Mouse (Mus musculus) cerebellum, postnatal 10 days (tissue): ENCODE data around the gene Gja10.
A peak's percentile ranks its signal among the peaks of the same experiment; 100 is the strongest.

ENCODE experiments used
- DNase-seq, 2 experiments: peaks; one replicate each; pipeline ENCODE4 v3.0.0; 2021; ENCODE audit warnings: mixed read lengths in 2 of 2

Gene Gja10

DNA sequence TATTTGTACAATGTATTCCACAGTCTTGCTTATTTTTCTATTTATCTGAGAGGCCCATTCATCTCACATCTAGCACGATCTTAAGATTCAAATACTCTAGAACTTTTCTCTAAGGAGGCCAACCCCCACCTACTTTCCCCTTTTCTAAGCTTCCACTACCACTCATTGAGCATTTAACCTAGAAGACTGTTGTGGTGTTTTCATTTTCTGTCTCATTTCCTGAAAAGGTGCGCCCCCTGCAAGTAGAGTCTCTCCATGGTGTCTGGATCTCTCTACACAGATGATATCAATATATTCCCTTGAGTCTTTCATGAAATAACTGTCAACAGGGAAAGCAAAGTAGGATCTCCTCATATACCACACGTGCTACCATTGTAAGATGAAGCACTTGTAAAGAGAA lies at the start of gene Gja10:
Gja10 (minus strand) TSS at position 101 of the 400 bp plus-strand sequence.
- DNase-seq = no peak

DNA sequence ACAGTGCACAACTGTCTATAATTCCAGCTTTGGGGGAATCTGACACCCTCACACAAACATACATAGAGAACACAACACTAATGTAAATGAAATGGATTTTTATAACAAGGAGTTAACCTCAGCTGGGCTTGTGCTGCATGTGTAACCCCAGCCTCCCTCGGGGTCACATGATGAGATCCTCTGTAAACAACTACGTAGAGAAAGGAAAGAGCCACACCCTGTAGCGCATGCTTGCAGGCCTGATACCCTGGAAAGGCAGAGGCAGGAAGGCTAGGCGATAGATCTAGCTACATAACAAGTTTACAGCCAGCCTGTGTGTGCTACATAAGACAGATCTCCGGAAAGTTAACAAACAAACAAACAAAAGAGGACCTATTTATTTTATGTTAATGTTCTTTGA lies 49.1 kb upstream of the Gja10 start:
- no peak for DNase-seq

DNA sequence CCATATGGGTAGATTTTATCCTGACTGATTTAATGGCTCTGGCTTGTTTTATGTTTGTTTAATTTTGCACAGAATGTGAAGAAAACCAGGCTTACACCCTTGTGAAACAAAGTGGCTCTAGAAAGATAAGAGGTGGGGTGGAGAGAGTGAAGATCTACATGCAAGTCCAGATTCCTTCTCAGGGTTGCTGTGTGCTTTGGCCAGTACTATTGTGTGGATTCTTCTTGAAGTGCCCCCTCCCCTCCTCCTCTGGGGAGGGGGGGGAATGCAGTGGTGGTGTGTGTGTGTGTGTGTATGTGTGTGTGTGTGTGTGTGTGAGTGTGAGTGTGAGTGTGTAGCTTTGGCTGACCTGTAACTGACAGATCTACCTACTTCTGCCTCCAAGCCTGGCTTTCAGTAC lies 19.1 kb upstream of the Gja10 start:
- no peak for DNase-seq

DNA sequence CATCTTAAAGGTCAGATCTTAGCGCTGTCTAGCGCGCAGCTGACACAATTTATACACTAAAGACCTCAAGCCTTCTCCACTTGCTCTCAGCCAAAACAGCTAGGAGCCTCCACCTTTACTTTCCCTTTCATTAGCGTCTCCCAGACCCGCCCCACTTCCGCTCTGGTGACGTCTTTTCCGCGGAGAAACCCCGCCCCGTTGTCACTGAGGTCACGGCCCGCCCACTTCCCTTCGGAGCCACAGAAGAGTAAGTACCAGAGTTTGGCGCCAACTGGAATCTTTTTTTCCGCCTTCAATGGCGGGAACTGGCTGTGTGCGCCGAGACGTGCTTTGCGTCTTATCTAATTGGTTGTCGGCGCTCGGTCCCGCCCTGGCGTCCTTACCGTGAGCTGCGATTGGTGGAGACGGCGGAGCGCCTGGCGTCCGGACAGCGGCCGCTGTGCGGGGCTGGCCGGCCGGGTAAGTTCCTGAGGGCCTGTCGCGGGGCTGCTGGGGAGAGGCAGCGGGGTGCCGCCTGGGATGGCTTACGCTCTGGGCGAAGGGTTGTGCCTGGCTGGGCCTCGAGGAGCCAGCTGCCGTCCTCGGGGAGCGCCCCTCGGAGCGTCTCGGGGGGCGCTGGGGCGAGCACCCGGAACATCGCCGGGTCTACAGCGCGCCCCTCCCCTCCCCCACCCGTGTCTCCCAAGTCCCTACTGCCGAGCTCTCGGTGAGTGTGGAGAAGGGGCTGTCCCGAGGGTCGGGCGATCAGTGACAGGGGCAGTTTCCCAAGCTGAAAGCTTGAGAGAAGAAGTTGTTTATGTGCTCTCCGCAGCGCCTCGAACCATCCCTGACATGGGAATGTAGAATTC lies 12.7 kb upstream of the Gja10 start, which contains the start of gene Casp8ap2:
Casp8ap2 (plus strand) TSS at position 418 of the 848 bp plus-strand sequence.
- peak; percentile 99 for DNase-seq

DNA sequence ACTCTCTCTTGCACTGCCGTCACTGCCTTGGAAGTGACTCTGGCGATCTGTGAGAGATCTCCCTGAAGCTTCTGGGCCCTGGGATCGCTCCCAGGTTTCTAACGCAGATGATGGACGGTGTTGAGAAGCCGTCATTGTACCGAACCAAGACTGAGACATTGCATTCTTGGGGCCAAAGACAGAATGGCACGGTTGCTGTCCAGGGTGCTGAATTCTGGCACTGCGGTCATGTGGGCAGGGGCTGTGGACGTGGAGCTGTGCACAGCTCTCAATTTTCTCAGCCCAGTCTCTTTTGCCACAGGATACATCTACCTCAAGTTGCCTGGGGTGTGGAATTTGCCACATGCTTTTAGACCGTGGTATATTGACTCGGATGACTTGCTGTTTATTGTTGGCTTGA lies 1.4 kb downstream of the Gja10 start:
- peak in 1 of 2 experiments; percentile 28 for DNase-seq

DNA sequence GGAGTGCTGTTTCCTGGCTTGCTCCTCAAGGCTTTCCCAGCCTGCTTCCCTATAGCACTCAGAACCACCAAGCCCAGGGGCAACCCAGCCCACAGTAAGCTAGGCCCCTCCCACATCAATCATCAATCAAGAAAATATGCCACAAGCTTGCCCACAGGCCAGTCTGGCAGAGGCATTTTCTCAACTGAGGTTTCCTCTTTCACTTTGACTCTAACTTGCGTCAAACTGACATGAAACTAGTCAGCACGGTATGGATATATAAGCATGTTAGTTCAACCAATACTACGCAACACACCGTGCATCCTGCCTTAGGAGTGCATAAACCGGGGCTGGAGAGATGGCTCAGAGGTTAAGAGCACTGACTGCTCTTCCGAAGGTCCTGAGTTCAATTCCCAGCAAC lies 14.3 kb downstream of the Gja10 start:
- no peak for DNase-seq

DNA sequence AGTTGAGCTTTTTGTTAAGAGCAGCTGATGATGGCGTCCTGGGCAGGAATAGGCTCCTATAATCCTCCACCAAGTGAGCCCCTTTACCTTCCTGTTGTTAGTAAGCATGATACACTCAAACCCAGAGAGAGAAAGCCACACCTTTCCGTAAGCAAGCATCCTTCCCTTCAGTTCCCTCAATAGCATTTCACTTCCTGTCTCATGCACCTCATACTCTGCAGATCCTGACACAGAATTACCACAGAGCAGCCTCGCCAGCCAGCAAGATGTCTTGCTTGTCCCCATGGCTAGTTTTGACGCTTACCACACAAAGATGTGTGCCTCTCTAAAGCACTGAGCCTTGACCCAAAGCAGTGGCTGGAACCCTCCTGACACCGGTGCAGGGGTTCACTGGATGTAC lies 15.0 kb downstream of the Gja10 start:
- no peak for DNase-seq

DNA sequence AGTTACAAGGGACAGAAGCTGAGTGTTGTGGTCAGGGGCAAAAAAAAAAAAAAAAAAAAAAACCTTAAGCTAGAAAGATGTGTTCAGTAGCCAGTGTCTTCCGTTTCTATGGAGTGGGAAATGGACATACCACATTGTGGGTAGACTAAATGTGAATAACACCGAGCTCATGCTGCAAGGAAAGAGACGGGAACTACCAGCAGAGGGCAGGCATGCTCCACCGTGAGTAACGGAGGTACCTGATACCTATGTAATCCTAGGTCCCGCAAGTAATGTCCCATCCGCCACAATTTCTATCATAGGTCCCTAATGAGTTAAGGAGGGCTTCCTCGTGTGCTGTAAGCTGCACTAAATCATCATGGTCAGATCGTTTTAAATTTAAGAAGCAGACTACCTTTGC lies 16.0 kb downstream of the Gja10 start:
- DNase-seq = peak; percentile 82 to 84

DNA sequence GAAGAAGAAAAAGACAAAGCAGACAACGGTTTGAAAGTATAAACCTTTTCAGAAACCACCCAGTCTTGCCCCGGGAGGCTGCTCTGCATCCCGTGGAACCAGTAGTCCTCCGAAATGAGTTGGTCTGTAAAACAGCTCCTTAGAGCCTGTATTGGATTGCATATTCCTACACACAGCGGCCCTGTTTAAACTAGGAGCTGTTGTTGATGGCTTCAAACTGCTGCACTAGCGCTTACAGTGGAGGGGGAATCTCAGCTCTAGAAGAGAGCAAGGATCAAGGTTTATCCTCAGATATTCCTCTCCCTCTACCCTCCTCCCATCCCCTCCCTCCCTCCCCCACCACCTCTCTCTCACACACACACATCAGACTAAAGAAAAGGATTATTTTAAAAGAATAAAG lies 18.4 kb downstream of the Gja10 start:
- no peak for DNase-seq

DNA sequence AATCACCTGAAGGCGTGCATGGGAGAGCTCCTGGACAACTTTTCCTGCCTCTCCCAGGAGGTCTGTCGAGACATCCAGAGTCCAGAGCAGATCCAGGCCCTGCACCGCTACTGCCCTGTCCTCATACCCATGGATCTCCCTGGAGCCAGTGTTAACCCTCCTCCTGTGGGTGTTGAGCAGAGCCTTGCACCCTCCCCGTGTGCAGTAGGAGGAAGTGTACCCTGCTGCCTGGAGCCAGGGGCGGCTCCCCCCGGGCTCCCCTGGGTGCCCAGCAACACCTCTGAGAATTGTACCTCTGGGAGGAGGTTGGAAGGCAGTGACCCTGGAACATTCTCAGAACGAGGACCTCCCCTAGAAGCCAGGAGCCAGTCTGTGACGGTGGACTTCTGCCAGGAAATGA lies 22.7 kb downstream of the Gja10 start:
- DNase-seq = peak in 1 of 2 experiments; percentile 17

DNA sequence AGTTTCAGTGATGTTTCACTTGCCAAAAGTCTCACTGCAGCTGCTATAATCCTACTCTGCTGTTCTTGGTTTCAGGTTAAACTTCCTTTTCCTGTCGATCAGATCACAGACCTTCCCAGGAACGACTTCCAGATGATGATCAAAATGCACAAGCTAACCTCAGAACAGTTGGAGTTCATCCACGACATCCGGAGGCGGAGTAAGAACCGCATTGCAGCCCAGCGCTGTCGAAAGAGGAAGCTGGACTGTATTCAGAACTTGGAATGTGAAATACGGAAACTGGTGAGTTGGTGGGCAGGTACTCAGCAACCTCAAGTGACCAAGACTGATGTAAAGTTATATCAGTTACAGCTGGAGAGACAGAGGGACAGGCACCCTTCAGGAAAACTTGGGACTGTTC lies 27.4 kb downstream of the Gja10 start:
- no peak for DNase-seq

DNA sequence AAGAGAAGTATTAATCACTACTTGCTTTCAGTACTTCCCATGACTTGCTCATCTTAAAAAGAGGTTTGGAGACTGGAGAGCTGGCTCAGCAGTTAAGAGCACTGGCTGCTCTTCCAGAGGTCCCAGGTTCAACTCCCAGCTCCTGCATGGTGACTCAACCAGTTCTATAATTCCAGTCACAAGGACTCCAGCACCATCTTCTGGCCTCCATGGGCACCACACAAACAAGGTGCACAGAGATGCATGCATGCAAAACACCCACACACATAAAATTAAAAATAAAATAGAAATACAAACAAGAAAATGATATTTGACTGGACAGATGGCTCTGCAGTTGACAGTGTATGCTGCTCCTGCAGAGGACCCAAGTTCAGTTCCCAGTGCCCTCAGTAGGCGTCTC lies 28.0 kb downstream of the Gja10 start:
- no peak for DNase-seq

DNA sequence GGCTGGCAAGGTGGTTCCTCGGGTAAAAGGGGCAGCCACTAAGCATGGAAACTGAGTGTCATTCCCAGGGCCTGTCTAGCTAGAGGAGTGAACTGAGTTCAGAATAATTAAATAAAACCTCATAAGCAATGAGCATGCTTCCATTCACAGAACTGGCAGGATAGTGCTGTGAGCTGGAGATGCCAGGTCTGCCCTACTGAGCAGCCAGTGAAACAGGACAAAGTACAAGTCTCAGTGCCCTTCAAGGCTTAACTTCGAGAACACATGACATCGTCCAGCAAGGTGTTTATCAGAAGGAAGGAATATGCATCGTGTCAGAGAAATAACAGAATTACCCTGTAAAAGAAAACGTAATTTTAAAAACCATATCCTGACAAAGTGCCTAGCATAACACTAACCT lies 29.0 kb downstream of the Gja10 start:
- DNase-seq = no peak

DNA sequence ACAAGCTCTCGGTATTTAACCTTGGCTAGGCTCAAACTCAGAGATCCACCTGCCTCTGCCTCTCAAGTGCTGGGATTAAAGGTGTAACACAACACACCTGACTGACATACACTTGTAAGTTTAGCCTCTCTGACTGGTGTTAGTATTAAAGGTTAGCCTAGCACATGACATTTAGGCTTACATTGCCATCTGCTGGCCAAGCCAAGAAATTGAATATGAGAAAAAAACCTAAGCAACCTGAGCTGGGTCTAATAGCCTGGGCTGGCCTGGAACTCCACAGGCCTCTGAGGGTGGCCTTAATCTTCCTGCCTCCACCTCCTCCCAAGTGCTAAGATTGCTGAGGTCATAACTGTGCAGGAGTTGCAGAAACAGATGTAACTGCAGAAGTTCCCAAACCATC lies 30.4 kb downstream of the Gja10 start:
- DNase-seq = peak; percentile 70 to 73

DNA sequence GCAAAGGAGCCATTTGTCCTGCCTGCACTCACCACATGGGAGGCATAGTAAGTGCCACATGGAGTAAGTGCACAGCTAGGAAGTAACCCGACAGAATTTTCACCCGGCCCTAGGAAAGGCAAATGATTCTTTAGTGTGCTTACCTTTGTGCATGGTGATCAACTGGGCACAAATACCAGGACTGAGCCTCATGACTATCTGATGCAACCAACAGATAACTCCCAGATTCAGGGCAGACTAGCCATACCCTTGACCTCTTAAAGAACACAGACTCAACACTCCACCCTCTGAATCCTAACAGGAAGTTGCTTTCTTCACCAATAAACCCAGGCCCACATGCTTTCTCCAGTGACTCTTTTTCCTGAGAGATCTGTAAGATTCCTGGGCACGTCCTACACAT lies 31.1 kb downstream of the Gja10 start:
- DNase-seq = no peak

DNA sequence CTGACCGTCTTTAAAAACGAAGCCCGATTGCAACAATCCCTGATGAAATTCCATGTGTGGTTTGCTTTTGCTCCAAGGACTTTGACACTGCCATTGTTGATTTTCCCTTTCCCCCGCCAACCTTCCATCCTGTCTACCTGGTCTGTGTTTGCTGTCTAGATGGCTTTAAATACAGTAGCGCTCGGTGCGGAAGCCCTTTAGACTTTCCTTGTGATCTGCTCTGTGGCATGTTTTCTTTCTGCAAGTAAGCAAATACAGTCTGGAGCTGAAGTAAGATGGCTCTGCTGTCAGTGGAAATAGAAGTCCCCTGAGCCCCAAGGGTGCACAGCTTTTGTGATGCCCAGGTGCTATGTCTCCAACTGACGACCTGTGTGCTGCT lies 31.6 kb downstream of the Gja10 start:
- no peak for DNase-seq

DNA sequence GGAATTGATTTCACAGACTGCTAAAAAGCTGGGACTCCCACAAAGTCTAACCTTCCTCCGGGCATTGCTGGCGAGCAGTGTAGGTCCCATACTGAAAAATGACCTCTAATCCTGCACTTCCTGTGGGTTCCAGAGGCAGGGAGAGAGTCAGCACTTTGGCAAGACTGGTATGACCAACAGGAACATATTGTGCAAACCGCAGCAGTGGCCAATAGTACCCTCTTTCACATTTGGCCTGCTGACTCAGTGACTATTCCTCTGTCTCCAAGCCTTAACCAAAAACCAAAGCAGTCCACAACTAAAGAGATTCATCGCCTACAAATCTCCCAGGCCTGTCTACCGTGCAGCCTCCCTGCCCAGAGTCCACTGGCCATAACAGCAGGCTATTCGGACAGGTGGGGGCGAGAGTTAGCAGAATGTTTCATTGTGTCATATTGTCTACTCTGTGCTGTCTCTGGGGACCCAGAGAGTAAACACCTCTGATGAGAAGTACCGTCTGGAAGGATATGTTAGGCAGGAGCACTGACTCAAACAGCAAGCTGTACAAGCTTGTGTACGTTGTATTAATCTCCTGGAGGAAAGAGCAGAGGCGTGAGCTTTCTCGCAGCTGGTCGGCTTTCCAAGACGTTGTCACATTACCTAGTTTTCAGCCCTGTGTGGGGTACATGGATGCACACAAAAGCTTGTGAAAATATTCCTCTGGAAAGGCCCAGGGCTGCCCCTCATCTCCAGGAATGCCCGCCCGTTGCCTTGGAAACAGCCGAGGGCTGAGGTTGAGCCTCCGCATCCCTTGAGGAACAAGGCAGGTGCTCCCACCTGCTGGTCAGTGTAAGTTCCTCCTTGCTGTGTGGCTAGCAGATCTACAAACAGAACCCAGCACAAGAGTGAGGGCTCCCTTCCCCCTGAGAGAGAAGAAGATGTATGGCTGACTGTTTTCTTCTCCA lies 32.3 kb downstream of the Gja10 start:
- DNase-seq = peak; percentile 51 to 64

DNA sequence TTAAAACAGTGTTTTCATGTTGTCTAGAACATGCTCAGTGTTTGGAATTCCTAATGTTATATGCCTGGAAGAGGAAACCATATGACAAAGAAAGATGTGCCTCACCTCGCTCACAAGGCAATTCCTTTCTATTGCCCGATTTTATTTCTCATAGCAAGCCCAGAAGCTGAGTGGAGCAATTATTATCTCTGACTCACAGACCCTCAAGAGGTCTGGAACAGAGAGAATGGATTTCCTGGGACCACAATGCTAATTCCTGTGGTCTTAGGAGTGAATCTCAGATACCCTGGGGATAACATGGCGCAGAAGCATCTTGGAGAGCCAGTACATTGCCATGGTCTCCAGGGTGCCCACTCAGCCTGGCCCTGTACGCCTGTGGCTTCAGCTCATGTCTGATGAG lies 33.5 kb downstream of the Gja10 start:
- no peak for DNase-seq

DNA sequence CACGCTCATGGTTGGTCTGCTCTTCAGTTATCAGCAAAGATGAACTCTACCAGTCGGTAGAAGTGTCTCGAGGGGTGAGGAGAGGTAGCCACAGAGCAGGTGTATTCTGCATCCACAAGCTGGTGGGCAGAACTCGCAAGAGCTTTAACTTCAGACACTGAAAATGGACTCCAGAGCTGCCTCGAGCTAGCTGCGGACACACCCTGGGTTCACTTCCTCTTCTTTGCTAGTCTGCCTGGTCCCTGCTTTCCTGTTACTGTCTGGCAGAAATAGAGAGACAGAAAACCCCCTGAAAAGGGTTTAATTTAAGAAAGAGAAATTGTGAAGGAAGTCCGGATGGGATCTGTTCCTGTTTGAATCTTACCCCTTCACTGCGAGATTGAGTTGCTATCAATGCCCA lies 37.6 kb downstream of the Gja10 start:
- DNase-seq = no peak

DNA sequence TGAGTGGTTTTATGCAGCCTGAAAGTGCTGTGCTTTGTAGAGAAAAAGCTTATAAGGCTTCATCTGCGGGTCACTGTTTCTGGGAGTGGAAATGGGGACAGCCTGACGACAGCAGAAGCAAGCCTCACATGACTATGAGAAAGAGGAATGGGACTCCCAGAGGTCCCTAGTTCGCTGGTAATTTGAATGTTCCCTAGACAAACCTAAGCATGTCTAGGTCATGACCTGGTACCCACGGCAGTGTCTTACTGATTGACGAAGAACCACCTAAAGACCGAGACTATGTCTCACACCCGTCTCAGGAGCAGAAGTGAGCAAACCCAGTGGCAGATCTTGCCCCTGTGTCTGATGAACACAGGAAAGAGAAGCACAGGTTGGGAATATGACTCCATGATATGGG lies 38.1 kb downstream of the Gja10 start:
- no peak for DNase-seq

DNA sequence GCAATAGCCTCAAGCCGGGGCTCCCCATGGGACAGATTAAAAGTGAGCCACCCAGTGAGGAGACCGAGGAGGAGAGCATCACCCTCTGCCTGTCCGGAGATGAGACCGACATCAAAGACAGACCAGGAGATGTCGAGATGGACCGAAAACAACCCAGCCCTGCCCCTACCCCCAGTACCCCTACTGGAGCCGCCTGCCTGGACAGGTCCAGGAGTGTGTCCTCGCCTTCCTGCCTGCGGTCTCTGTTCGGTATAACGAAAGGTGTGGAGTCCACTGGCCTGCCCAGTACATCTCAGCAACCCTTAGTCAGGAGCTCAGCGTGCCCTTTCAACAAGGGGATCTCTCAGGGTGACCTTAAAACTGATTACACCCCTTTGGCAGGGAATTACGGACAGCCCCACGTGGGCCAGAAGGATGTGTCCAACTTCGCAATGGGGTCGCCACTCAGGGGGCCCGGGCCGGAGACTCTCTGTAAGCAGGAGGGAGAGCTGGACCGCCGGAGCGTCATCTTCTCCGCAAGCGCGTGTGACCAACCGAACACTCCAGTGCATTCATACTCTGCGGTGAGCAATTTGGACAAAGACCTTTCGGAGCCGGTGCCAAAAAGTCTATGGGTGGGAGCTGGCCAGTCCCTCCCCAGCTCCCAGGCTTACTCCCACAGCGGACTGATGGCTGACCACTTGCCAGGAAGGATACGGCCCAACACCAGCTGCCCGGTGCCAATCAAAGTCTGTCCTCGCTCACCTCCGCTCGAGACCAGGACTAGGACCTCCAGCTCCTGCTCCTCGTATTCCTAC lies 40.0 kb downstream of the Gja10 start:
- peak; percentile 57 to 58 for DNase-seq

DNA sequence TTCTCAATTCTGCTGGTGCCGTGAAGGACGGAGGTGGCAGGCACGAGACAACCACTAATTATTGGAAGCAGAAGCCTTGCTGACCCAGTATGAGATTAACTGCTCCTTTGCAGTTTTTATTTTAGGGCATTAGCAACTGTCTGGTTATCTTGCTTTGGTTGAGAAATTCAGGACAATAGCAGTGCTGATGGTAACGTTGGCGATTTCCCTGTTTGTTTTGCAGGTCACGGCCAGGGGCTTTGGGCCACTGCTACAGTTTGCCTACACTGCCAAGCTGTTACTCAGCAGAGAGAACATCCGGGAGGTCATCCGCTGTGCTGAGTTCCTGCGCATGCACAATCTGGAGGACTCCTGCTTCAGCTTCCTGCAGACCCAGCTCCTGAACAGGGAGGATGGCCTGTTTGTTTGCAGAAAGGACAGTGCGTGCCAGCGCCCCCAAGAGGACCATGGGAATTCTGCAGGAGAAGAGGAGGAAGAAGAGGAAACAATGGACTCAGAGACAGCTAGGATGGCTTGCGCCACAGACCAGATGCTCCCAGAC lies 40.9 kb downstream of the Gja10 start:
- peak; percentile 70 to 71 for DNase-seq
